In the genomic region with DNA sequence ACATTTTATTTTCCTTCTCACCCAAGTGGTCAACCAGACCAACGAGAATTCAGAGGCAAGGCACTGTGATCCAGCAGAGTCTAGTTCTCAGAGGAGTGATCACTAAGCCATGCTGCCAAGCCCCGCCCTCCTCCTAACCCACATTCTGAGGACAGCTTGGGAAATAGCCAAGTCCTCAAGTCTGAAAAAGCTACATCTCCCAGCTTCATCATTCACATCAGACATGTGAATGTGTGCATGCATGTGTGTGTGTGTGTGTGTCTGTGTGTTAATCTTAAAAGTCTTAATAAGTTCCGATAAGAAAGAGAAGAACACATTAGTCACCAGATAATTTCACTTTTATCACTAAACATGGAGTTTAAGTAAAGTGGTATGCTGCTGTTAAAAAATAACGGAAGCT, we compare ENCODE assay signal across 9 mouse cellular contexts.
DNase-seq lines count a peak whose midpoint lies in the region; ATAC-seq and TF ChIP-seq lines count a peak whose summit lies in the region.
"Had no signal": no experiment of that assay in that cellular context is flagged by ENCODE, and none has a peak within 500 bp of the region (broad histone marks: within the 10 kb centered on the region; RNA-seq: fewer than 3 reads in every experiment).

No protein-coding gene starts in this region.

- no peak overlapping the region for H3K9ac ChIP-seq in limb, embryonic 14.5 days (ENCODE audit: low read depth, low read length, severe bottlenecking)
- H3K9ac ChIP-seq: midbrain, embryonic 13.5 days had no signal

- intact Hi-C loops in heart, postnatal 36 days (cut with DNase I): loop anchor here (5.0 kb wide), 2 partner anchors 72 to 242 kb away; partner anchors contain the start of gene Col5a2

- H3K9me3 ChIP-seq in limb, embryonic 14.5 days (ENCODE audit: control insufficient read depth, low read length): 0 out of 2 replicates have a peak, but pooled peaks cover 4% of the 10 kb centered on the region
- no peaks in the 10 kb centered on the region for H3K9me3 ChIP-seq in limb, embryonic 10.5 days (replicated peaks)
- H3K9me3 ChIP-seq in midbrain, embryonic 10.5 days (replicated peaks): no peaks in the 10 kb centered on the region
- 0 out of 2 replicates have a peak, but pooled peaks cover 2% of the 10 kb centered on the region for H3K9me3 ChIP-seq in hindbrain, embryonic 10.5 days
- H3K9me3 ChIP-seq: midbrain, embryonic 13.5 days had no signal

- H3K4me3 ChIP-seq in limb, embryonic 14.5 days (replicated peaks; ENCODE audit: low read length): no peak overlapping the region
- H3K4me3 ChIP-seq in limb, embryonic 10.5 days: no peak overlapping the region
- no peak overlapping the region for H3K4me3 ChIP-seq in midbrain, embryonic 10.5 days
- H3K4me3 ChIP-seq in hindbrain, embryonic 10.5 days: no peak overlapping the region
- H3K4me3 ChIP-seq: midbrain, embryonic 13.5 days had no signal

- H3K4me2 ChIP-seq in limb, embryonic 14.5 days (replicated peaks; ENCODE audit: low read depth, low read length, severe bottlenecking): no peak overlapping the region
- H3K4me2 ChIP-seq: midbrain, embryonic 13.5 days had no signal

- H3K4me1 ChIP-seq in limb, embryonic 14.5 days (ENCODE audit: control insufficient read depth, insufficient read depth, low read length): no peaks in the 10 kb centered on the region
- H3K4me1 ChIP-seq in limb, embryonic 10.5 days: no peaks in the 10 kb centered on the region
- H3K4me1 ChIP-seq in midbrain, embryonic 10.5 days: no peaks in the 10 kb centered on the region
- no peaks in the 10 kb centered on the region for H3K4me1 ChIP-seq in hindbrain, embryonic 10.5 days (replicated peaks)
- H3K4me1 ChIP-seq: midbrain, embryonic 13.5 days had no signal

- ATAC-seq in limb, embryonic 14.5 days (ENCODE audit: low FRiP score, low read depth): no peak
- ATAC-seq: midbrain, embryonic 13.5 days had no signal

- H3K36me3 ChIP-seq in limb, embryonic 14.5 days (ENCODE audit: control insufficient read depth, insufficient read depth, low read length): peaks cover 46% of the 10 kb centered on the region
- H3K36me3 ChIP-seq in limb, embryonic 10.5 days: peaks cover 31% of the 10 kb centered on the region
- H3K36me3 ChIP-seq in midbrain, embryonic 10.5 days: no peaks in the 10 kb centered on the region
- 0 out of 2 replicates have a peak, but pooled peaks cover 3% of the 10 kb centered on the region for H3K36me3 ChIP-seq in hindbrain, embryonic 10.5 days
- H3K36me3 ChIP-seq: midbrain, embryonic 13.5 days had no signal

- H3K27me3 ChIP-seq in limb, embryonic 14.5 days (ENCODE audit: control insufficient read depth, insufficient read depth, low read length): no peaks in the 10 kb centered on the region
- no peaks in the 10 kb centered on the region for H3K27me3 ChIP-seq in limb, embryonic 10.5 days (ENCODE audit: low read depth, poor library complexity, severe bottlenecking)
- no peaks in the 10 kb centered on the region for H3K27me3 ChIP-seq in midbrain, embryonic 10.5 days (ENCODE audit: low read depth, poor library complexity, severe bottlenecking)
- H3K27me3 ChIP-seq in hindbrain, embryonic 10.5 days (ENCODE audit: insufficient read depth, poor library complexity, severe bottlenecking): no peaks in the 10 kb centered on the region
- H3K27me3 ChIP-seq: midbrain, embryonic 13.5 days had no signal

- DNase-seq in limb, embryonic 14.5 days (ENCODE audit: low spot score): peak; percentile 26
- no peak for DNase-seq in limb, embryonic 10.5 days (ENCODE audit: low spot score)
- peak; percentile 64 for DNase-seq in adrenal gland, postnatal 10 days
- DNase-seq in heart, postnatal 36 days: peak; percentile 49 to 60
- DNase-seq in ovary, postnatal 36 days (ENCODE audit: low spot score): peak; percentile 19
- DNase-seq in natural killer cell, adult 2 months (ENCODE audit: low spot score in 2 of 2): no peak
- DNase-seq in midbrain, embryonic 10.5 days (ENCODE audit: low spot score): no peak
- no peak for DNase-seq in hindbrain, embryonic 10.5 days (ENCODE audit: low spot score)

- H3K27ac ChIP-seq in limb, embryonic 14.5 days (replicated peaks; ENCODE audit: low read depth, low read length): no peak overlapping the region
- H3K27ac ChIP-seq in limb, embryonic 10.5 days: no peak overlapping the region
- H3K27ac ChIP-seq in midbrain, embryonic 10.5 days (replicated peaks): no peak overlapping the region
- no peak overlapping the region for H3K27ac ChIP-seq in hindbrain, embryonic 10.5 days
- H3K27ac ChIP-seq: midbrain, embryonic 13.5 days had no signal

- WGBS in limb, embryonic 14.5 days: 77% methylated on average over 4 of the region's 4 CpGs
- WGBS in limb, embryonic 10.5 days: 90% methylated on average over 4 of the region's 4 CpGs
- 89% methylated on average over 4 of the region's 4 CpGs for WGBS in midbrain, embryonic 10.5 days
- 89% methylated on average over 4 of the region's 4 CpGs for WGBS in hindbrain, embryonic 10.5 days

- TF ChIP-seq POLR2A in limb, embryonic 14.5 days (IDR thresholded peaks at IDR 0.05; ENCODE audit: borderline replicate concordance, extremely low read depth, insufficient read depth, insufficient read length): no peak

Comparison
In these comparisons a context has a peak if more than half of its experiments do, and no peak if none do; other contexts are left out.
1. DNase-seq: peak in limb, embryonic 14.5 days (single experiment), adrenal gland, postnatal 10 days (single experiment), heart, postnatal 36 days (2 of 2) and ovary, postnatal 36 days (single experiment); none in limb, embryonic 10.5 days (single experiment), natural killer cell, adult 2 months (0 of 2), midbrain, embryonic 10.5 days (single experiment) and hindbrain, embryonic 10.5 days (single experiment).